Comparison of ENCODE assay signal across 8 mouse cellular contexts in genomic region chr2:38997386-38998374, GRCm38 (mm10). TPM values are rescaled to one million over a fixed set of nuclear protein-coding genes. Genes with fewer than 3 reads are reported as not detected.
DNase-seq lines count a peak whose midpoint lies in the region; ATAC-seq and TF ChIP-seq lines count a peak whose summit lies in the region.

Gene Wdr38, plus strand, starts transcription at chr2:38997476.

- peak within 1 kb of the TSS; percentile 25 for H3K4me3 ChIP-seq in cortical plate, adult 2 months (ENCODE audit: insufficient read depth, low read length)

- H3K27ac ChIP-seq in cortical plate, adult 2 months (ENCODE audit: insufficient read depth, low read length), result no peak within 1 kb of the TSS

- peak; percentile 37; the same call in 1 of the 2 replicates for TF ChIP-seq POLR2A in cortical plate, adult 2 months (IDR thresholded peaks at IDR 0.05; ENCODE audit: extremely low read depth, insufficient read depth, low read length)

- peak; percentile 94 for ATAC-seq in megakaryocyte, adult 5-6 weeks (ENCODE audit: poor library complexity, severe bottlenecking)

- DNase-seq in adipocyte (ENCODE audit: low spot score), result peak; percentile 90
- peak; percentile 91 for DNase-seq in gastrocnemius, postnatal 10 days
- peak; percentile 93 for DNase-seq in induced T-regulatory cell, adult 2 months (ENCODE audit: low read depth)
- peak; percentile 83 to 89 for DNase-seq in left cerebral cortex, adult 8-10 months (ENCODE audit: low spot score in 2 of 2)
- DNase-seq in right cerebral cortex, adult 18-20 months, result peak; percentile 90
- DNase-seq in urinary bladder, adult 2 months (ENCODE audit: low spot score), result peak; percentile 79

- H3K4me1 ChIP-seq in cortical plate, adult 2 months (ENCODE audit: control insufficient read depth, insufficient read depth, low read length), result no peaks in the 10 kb centered on the region

- TF ChIP-seq CTCF in cortical plate, adult 2 months (IDR thresholded peaks at IDR 0.05; ENCODE audit: extremely low read depth, insufficient read depth, low read length), result peak; percentile 85

RNA-seq across cellular contexts. Expression of gene Wdr38, which starts in this region (rescaled TPM):
- polyA plus RNA-seq in cortical plate, adult 2 months (2012; rRNA removed), result 1.0 and 1.1 TPM in 2 replicates
- under 1 TPM; 0.09 to 0.18 TPM for total RNA-seq in gastrocnemius, postnatal 10 days (2021)
- total RNA-seq in left cerebral cortex, adult 8-10 months (2022), result under 1 TPM; 0.30 to 0.72 (median 0.65) TPM
- total RNA-seq in megakaryocyte, adult 5-6 weeks (2015), result 0.29 and 0.34 TPM in 2 replicates
- 0.16 and 0.84 TPM in 2 replicates for total RNA-seq in megakaryocyte, adult 5-6 weeks (2017)
- 0.88 and 1.1 TPM in 2 replicates for polyA plus RNA-seq in urinary bladder, adult 2 months (2012; rRNA removed)

Comparison
In these comparisons a context has a peak if more than half of its experiments do, and no peak if none do; other contexts are left out.
1. Peak in DNase-seq in gastrocnemius, postnatal 10 days; RNA of the gene not detected or under 1 TPM.
2. Peak in DNase-seq in left cerebral cortex, adult 8-10 months; RNA of the gene not detected or under 1 TPM.
3. Peak in ATAC-seq in megakaryocyte, adult 5-6 weeks; RNA of the gene not detected or under 1 TPM.